Mouse (Mus musculus): ENCODE results near the gene Eef1akmt3.

The Eef1akmt3 gene

DNA sequence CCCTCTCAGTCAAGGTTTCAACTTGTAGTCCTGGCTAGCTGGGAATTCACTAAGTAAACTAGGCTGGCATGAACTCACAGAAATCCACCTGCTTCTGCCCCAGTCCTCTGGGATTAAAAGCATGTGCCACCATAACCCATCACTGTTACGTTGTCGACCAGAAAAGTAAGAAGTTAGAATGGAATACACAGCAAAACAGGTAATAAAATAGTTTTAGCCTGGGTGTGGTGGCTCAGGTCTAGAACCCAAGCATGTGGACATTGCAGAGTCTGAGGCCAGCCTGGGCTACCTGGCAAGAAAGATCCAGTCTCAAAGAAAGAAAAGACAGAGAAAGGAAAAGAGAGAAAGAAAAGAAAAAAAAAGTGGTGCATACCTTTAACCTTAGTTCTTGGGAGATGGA lies 20.2 kb upstream of the Eef1akmt3 start:
- no peak for TF ChIP-seq GATA4 (IDR thresholded peaks at IDR 0.05; ENCODE audit: insufficient replicate concordance, low read length)

DNA sequence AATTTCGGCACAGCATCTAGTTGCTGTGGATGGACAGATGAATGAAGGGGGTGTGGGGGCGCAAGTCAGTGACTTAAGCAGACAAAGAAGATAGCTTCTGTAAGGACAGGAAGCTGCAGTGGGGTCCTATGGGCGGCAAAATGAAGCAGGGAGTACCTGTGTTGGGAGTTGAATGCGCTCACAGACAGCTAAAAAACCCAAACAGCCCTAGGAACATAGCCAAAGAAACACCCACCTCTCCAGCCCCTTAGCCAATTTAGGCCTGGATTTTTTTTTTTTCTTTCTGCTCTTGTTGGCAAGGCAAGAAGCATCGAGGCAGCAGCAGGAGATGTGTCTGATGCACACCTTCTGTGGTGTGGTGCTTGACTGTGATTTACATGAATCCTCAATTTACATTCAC lies 19.8 kb upstream of the Eef1akmt3 start:
- TF ChIP-seq GATA4 (IDR thresholded peaks at IDR 0.05; ENCODE audit: insufficient replicate concordance, low read length), result no peak

DNA sequence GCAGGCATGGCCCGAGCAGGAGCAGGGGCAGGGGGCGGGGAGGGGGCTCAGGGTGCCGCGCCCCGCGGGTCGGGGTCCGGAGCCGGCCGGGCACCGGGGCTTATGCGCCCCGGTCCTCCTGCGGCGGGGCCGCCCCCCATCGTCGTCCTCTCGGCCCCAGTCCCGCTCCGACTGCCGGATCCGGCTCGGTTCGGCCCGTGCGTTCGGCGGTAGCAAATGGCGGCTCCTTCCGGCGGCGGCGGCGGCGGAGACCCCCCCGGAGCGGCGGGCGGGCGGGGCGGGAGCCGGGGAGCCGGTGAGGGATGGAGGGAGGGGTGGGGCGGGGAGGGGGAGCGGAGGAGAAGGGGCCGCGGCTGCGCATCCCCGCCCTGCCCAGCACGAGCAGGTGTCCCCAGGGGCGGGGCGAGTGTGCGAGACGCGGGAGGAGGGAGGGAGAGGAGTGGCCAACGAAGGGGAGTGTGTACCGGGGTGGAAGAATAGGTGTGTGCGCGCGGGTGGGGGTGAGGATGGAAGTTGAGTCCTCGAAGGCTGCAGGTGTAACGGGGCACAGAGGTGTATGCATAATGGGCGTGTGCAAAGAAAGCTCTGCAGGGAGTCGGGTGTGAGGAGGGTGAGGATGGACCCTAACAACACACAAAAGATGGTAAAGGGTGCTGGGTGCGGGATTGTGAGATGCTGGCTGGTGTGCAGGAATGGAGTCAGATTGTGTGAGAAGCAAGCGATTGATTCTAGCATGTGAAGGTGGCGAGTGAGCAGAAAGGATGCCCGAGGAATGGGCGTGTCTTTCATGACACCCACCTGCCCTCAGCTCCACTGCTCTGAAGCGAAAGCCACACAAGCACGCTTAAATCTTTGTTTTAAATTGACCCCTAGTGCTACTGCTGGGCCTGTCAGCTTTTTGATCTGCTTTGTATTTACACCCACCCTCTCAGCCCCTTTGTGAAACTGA lies 18.9 kb upstream of the Eef1akmt3 start, which contains the start of gene March9:
Gene March9 (minus strand): TSS at position 217 of the 949 bp plus-strand sequence.
- TF ChIP-seq GATA4 (IDR thresholded peaks at IDR 0.05; ENCODE audit: insufficient replicate concordance, low read length), result no peak

DNA sequence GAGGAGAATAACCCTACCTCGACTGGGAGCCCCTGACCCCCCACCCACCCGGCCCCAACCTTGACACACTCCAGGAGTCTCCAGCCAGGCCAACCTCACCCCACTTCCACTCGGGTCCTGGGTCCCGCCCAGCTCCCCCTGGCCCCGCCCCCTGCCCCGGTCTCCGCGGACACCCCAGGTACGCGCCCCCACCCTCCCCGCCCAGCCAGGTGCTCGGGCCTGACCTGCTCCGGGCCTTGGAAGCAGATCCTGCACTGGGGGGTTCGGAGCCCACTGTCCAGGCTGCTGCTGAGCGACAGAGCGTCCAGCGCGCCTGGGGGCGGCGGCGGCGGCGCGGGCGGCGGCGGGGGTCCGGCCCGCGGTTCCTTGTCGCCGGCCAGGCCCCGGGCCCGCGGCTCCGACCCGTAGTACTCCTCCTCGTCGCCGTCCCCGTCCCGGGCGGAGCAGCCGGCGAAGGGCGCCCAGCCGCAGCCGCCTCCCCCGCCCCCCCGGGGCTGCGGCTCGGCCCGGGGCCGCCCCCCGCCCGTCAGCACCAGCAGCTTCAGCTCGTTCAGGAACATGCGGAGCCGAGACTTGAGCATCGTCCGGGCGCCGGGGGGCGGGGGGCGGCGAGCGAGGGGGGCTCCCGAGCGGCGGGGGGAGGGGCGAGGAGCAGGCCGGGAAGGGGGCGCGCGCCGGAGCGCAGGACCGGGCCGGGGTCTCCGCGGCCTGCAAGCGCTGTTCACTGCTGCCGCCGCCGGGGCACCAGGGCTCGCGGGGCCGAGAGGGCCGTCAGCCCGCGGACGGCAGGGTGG lies 18.1 kb upstream of the Eef1akmt3 start:
- no peak for TF ChIP-seq GATA4 (IDR thresholded peaks at IDR 0.05; ENCODE audit: insufficient replicate concordance, low read length)

DNA sequence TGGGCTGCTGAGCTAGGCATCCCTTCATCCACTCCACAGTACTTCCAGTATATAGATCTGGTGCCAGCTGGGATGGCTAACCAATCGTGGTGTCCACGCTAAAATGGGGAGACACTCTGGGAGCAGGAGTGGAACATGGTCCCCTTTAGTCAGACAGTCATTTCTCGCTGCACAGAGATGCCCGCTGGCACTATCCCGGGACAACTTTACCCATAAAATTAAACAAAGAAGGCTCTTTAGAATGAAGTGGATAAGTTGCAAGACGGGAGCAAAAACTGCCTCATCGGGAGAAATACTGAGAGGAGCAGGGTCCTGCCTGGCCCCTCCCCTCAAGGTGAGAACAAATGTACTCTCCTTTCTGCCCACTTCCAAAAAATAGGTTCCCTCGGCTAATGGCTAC lies 17.4 kb upstream of the Eef1akmt3 start:
- TF ChIP-seq GATA4 (IDR thresholded peaks at IDR 0.05; ENCODE audit: insufficient replicate concordance, low read length), result no peak

DNA sequence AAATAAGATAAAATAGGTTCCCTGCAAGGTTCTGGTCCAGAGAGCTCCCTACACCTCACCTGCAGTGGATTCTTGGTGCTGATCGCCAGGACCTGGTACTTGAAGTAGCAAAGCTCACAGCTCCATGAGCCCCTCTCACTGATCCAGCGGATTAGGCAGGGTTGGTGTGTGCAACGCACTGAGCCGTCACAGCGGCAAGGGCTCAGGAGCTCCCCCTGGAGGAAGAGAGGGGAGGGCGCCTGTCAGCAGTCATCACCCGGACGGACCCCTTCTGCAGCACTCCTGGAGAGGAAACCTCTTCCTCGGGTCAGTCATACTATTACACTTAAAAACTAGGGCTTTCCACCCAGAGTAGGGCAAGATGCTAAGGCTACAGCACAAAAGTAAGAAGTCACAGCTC lies 16.8 kb upstream of the Eef1akmt3 start:
- no peak for TF ChIP-seq GATA4 (IDR thresholded peaks at IDR 0.05; ENCODE audit: insufficient replicate concordance, low read length)

DNA sequence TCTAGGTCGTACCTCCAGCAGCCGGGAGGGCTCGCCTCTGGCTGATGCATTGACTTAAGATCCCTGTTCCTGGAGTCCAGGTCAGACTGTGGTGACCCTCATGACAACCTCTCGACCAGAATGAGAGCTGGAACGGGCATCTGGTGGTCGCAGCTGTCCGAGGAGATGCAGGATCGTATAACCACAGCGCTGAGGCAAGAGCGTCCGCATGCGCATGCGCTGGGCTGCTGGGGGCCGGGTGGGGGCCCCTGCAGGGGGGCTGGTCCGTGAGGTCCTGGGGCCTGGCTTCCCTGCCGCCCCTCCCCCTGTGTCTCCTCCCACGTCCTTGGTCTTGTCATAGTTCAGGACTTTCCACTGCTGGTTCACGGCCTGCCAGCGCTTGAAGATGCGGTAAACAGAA lies 15.2 kb upstream of the Eef1akmt3 start:
- TF ChIP-seq GATA4 (IDR thresholded peaks at IDR 0.05; ENCODE audit: insufficient replicate concordance, low read length), result no peak

DNA sequence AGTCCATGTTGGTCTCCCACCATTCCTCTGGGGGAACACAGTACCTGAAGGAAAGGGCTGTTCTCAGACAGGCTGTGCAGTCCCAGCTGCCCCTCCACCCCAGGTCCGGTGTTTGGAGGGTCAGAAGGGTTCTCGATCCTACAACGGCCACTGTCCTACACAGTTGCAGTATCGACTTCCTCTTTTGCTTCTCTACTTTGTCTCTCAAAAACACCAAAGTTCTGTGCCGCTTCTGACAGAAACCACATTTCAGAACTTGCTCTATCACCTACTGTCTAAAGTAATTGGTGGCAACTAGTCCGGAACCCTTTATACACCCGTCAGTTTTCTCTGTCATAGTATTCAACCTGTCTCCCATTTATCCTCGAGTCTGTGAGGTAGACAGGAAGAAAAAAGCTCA lies 14.1 kb upstream of the Eef1akmt3 start:
- TF ChIP-seq GATA4 (IDR thresholded peaks at IDR 0.05; ENCODE audit: insufficient replicate concordance, low read length), result no peak

DNA sequence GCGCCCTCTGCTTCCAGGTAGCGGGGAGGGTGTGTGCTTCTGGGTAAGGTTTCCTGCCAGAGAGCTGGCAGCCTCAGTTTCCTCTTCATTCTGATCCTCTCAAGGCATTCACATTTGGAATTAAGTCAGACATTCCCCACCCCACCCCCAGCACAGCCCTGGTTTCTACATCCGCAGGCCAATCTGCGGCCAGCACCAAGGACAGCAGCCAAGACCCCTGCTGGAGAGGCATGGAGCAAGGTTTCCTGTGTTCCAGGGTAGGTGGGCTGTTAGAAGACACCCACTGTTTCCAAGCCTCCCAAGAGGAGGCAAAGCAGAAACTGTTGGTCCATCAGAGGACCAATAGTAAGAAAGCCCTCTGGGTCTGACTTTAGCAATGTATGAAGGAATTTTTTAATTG lies 13.3 kb upstream of the Eef1akmt3 start:
- no peak for TF ChIP-seq GATA4 (IDR thresholded peaks at IDR 0.05; ENCODE audit: insufficient replicate concordance, low read length)

DNA sequence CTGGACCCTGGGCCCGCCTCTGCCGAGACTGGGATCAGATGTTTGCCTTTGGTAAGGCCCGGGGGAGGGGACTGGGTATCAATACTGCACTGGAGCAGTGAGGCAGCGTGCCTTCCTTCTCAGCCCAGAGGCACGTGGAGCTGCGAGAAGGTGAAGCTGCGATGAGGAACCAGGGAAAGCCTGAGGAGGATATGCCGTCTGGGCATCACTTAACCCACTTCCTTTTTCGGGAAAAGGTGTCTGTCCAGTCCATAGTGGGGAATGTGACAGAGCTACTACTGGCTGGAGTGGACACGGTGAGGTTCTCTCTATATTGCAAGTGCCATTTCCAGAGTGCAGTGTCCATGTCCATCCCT lies 8.8 kb upstream of the Eef1akmt3 start:
- no peak for TF ChIP-seq GATA4 (IDR thresholded peaks at IDR 0.05; ENCODE audit: insufficient replicate concordance, low read length)

DNA sequence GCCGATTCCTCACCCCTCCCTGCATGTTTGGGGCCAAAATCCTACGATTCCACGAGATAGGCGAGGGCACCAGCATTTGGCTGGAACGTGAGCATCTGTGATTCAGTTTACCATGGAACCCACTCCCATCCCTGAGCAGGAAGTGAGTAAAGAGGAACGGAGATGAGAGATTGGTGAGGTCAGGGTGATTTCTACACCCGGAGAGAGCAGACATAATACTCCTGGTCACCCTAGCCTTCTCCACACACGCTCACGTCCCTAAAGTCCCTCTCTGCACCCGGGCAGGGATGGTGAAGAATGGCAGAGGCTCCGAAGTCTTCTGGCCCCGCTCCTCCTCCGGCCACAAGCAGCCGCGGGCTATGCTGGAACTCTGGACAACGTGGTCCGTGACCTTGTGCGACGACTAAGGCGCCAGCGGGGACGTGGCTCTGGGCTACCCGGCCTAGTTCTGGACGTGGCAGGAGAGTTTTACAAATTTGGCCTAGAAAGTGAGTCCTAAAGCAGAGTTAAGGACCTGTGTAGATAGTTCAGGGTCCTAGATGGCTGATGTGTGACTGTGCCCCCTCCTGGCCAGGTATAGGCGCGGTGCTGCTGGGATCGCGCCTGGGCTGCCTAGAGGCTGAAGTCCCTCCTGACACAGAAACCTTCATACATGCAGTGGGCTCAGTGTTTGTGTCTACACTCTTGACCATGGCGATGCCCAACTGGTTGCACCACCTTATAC lies 8.2 kb upstream of the Eef1akmt3 start:
- TF ChIP-seq GATA4 (IDR thresholded peaks at IDR 0.05; ENCODE audit: insufficient replicate concordance, low read length), result no peak

DNA sequence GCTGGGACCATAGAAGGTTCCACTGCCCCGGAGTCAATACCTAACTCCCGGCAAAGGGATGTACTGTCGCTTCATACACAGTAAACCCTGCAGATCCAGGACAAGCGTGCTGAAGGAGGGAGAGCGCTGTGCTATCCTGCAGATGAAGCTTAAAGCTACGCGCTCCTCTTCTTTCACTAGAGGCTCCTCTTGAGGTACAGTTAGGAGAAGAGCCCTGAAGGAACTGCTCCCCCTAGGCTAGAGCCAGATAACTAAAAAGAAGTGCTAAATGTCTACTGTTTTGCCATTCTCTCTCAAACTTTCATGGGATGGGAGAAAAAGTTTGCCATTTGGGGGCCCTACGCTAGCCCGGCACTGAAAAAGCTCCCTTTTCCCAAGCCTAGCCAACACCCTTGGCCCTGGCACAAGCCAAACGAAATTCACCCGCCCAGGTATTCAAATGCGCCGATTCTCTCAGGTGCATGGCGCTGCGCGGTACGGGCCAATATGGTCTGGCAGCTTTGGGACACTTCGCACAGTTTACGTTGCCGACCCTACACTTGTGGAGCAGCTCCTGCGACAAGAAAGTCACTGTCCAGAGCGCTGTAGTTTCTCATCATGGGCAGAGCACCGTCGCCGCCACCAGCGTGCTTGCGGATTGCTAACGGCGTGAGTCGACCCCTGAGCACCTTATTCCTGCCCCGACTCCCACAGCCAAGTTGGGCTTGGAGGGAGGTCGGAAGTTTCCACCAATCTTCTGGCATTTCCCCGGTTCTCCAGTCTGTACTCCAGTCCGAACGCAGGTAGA lies 7.5 kb upstream of the Eef1akmt3 start:
- no peak for TF ChIP-seq GATA4 (IDR thresholded peaks at IDR 0.05; ENCODE audit: insufficient replicate concordance, low read length)

DNA sequence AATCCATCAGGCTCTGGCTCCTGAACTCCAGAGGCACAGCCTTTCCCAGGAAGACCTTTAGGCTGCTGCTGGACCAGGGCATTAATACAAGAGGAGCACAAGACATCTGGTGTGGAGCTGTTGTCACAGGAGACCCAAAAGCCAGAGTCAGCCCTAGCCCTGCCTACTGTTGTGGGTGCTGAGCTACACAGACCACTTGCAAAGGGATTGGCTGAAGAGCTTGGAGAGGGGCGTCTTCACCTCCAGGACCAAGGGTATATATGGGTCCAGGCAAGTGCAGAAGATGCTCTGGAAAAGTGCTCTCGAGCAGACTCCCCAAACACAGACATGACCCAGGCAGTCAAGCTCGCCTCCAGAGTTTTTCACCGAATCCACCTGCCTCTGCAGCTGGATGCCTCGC lies 6.6 kb upstream of the Eef1akmt3 start, which contains the start of gene Cyp27b1:
Gene Cyp27b1 (plus strand): TSS at position 297 of the 400 bp plus-strand sequence.
- no peak for TF ChIP-seq GATA4 (IDR thresholded peaks at IDR 0.05; ENCODE audit: insufficient replicate concordance, low read length)

DNA sequence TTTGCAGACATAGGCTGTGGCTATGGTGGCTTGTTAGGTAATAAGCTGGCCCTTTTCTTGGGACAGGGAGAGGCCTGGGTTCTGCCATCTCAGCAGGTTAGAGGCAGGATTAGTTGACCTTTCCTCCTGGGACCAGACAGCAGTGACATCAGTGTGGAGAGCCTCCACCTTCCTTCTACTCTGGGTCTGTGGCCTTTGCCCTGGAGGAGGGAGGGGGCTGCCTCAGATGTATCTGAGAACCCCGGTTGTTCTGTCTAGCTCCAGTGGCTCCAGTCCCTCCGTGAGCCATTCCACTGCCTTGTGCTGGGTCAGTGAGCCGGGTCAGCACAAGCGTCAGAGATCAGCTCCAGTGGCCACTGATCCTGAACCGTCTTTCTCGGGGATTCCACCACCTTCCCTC lies 1.9 kb upstream of the Eef1akmt3 start:
- no peak for TF ChIP-seq GATA4 (IDR thresholded peaks at IDR 0.05; ENCODE audit: insufficient replicate concordance, low read length)
